Mouse (Mus musculus): Measurements from ENCODE around the gene Mtmr10. TPM values are rescaled to one million over a fixed set of nuclear protein-coding genes. Genes with fewer than 3 reads are reported as not detected.
A peak's percentile ranks its signal among the peaks of the same experiment; 100 is the strongest.

Mtmr10 gene
- polyA plus RNA-seq, 1 experiment from 2014 or later = 13.2 TPM

DNA sequence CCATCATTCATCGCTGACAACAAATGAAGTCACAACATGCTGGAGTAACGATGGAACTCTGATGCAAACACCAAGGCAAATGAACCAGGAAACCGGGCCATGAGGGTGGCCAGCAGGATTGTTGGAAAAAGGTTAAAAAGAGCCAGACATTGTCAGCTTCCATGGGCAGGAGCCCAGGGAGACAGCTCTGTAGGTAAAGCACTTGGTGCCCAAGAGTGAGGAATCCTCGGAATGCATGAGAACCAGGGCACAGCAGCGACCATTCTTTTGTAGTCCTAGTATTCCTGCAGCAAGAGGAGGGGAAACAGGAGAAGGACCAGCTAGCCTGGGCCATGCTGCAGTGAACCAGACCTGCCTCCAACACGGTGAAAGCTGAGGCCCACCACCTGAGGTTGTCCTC, 71.2 kb downstream of the Mtmr10 start:
- no peak overlapping the region for H3K4me3 ChIP-seq (ENCODE audit: low read depth, low read length)
- no peak overlapping the region for H3K4me2 ChIP-seq (ENCODE audit: low read depth, low read length)
- no peak for DNase-seq (ENCODE audit: low spot score)
- 90% methylated on average over 6 of the region's 6 CpGs for WGBS
- H3K27me3 ChIP-seq (ENCODE audit: control insufficient read depth, insufficient read depth, low read length) = no peaks in the 10 kb centered on the region
- ATAC-seq (replicated peaks; ENCODE audit: insufficient number of reproducible peaks, low FRiP score, low TSS enrichment, low read depth) = no peak
- no peaks in the 10 kb centered on the region for H3K9me3 ChIP-seq (replicated peaks; ENCODE audit: control insufficient read depth, low read length)
- no peak overlapping the region for H3K9ac ChIP-seq (replicated peaks; ENCODE audit: low read length)
- H3K27ac ChIP-seq (replicated peaks; ENCODE audit: low read depth, low read length) = no peak overlapping the region
- no peaks in the 10 kb centered on the region; the same call in 1 of the 2 replicates for H3K4me1 ChIP-seq (ENCODE audit: control insufficient read depth, insufficient read depth, low read length)
- H3K36me3 ChIP-seq (replicated peaks; ENCODE audit: control insufficient read depth, insufficient read depth, low read depth, low read length) = no peaks in the 10 kb centered on the region; the same call in 1 of the 2 replicates

DNA sequence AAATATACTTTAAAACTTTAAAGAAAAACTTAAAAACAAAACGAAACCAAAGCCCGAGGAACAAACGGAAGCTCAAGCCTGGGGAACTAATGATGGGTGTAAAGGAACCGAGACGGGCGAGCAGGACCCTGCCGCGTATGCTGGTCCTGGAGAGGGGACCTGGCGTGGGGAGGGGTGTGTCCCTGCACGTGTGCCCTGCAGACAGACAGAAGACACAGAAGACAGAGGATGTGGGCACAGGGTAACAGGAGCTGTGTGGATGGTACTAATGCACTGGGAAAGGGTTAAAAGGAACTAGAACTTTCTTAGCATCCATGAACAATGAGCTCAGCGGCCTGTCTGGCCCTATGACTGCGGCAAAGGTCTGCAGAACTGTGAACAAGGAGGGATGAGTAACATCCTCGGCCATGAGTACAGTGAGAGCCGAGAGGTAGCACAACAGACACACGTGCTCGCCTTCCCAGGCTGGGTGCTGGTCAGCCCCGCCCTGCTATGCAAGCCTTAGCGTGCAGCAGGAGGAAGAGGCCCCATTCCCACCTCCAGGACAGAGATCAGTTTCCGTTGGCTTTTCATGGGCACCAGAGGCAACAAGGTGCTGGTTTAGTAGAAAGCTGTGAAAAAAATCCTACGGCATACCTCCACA, 72.6 kb downstream of the Mtmr10 start:
- WGBS = 72% methylated on average over 20 of the region's 20 CpGs
- no peaks in the 10 kb centered on the region; the same call in 1 of the 2 replicates for H3K4me1 ChIP-seq (ENCODE audit: control insufficient read depth, insufficient read depth, low read length)
- H3K27ac ChIP-seq (replicated peaks; ENCODE audit: low read depth, low read length) = no peak overlapping the region
- H3K36me3 ChIP-seq (replicated peaks; ENCODE audit: control insufficient read depth, insufficient read depth, low read depth, low read length) = no peaks in the 10 kb centered on the region; the same call in none of the 2 replicates
- H3K4me2 ChIP-seq (ENCODE audit: low read depth, low read length) = no peak overlapping the region
- no peak overlapping the region for H3K4me3 ChIP-seq (ENCODE audit: low read depth, low read length)
- no peaks in the 10 kb centered on the region for H3K27me3 ChIP-seq (ENCODE audit: control insufficient read depth, insufficient read depth, low read length)
- DNase-seq (ENCODE audit: low spot score) = no peak
- no peak overlapping the region for H3K9ac ChIP-seq (replicated peaks; ENCODE audit: low read length)
- ATAC-seq (replicated peaks; ENCODE audit: insufficient number of reproducible peaks, low FRiP score, low TSS enrichment, low read depth) = no peak
- H3K9me3 ChIP-seq (replicated peaks; ENCODE audit: control insufficient read depth, low read length) = no peaks in the 10 kb centered on the region

DNA sequence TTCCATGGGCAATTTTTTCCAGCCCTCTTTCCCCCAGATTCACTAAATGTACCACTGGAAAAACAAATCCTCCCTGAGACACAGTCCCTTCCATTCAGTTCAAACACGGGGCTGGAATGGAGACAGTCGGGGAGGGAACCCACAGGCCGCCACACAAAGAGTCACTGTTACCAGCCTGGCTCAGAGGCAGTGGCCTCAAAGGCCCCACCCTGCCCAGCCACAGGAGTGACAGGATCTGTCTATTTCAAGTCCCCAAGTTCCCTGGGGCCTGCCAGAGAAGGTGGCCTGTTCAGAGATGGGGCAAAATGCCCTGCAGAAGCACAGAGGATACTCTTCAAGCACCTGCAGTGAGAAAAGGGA, 73.1 kb downstream of the Mtmr10 start:
- Histone ChIP-seq H3K27me3 (ENCODE audit: control insufficient read depth, insufficient read depth, low read length) (no peaks in the 10 kb centered on the region), H3K27ac (replicated peaks; ENCODE audit: low read depth, low read length) (no peak overlapping the region), H3K4me3 (ENCODE audit: low read depth, low read length) (no peak overlapping the region), H3K36me3 (replicated peaks; ENCODE audit: control insufficient read depth, insufficient read depth, low read depth, low read length) (no peaks in the 10 kb centered on the region; the same call in none of the 2 replicates), H3K9me3 (replicated peaks; ENCODE audit: control insufficient read depth, low read length) (no peaks in the 10 kb centered on the region), H3K9ac (replicated peaks; ENCODE audit: low read length) (no peak overlapping the region), H3K4me2 (ENCODE audit: low read depth, low read length) (no peak overlapping the region), H3K4me1 (ENCODE audit: control insufficient read depth, insufficient read depth, low read length) (no peaks in the 10 kb centered on the region; the same call in 1 of the 2 replicates)
- WGBS = 40% methylated on average over 3 of the region's 3 CpGs
- DNase-seq (ENCODE audit: low spot score) (no peak), ATAC-seq (replicated peaks; ENCODE audit: insufficient number of reproducible peaks, low FRiP score, low TSS enrichment, low read depth) (no peak)

DNA sequence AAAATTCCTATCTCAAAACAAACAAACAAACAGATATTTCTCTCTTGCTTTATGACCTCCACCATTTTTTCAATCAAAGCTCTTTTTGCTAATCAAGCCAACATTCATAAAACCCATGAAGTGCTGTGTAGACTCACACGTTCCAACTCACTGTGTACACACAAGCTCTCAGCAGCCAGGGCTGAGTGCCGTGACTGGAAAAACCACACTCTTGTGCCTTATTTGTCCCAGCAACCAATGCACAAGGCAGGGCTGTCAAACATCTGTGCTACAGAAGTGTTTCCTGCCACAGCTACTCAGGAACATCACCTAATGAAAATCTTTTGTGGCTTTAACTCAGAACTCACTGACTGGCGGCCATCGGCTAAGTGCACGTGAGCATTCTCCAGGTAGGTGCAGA, 78.4 kb downstream of the Mtmr10 start:
- Histone ChIP-seq H3K36me3 (replicated peaks; ENCODE audit: control insufficient read depth, insufficient read depth, low read depth, low read length) (no peaks in the 10 kb centered on the region; the same call in 1 of the 2 replicates), H3K4me1 (ENCODE audit: control insufficient read depth, insufficient read depth, low read length) (no peaks in the 10 kb centered on the region), H3K9ac (replicated peaks; ENCODE audit: low read length) (no peak overlapping the region), H3K27ac (replicated peaks; ENCODE audit: low read depth, low read length) (no peak overlapping the region), H3K9me3 (replicated peaks; ENCODE audit: control insufficient read depth, low read length) (no peaks in the 10 kb centered on the region), H3K4me2 (ENCODE audit: low read depth, low read length) (no peak overlapping the region), H3K4me3 (ENCODE audit: low read depth, low read length) (no peak overlapping the region), H3K27me3 (ENCODE audit: control insufficient read depth, insufficient read depth, low read length) (no peaks in the 10 kb centered on the region)
- no peak for ATAC-seq (replicated peaks; ENCODE audit: insufficient number of reproducible peaks, low FRiP score, low TSS enrichment, low read depth)
- 92% methylated on average over 5 of the region's 5 CpGs for WGBS
- no peak for DNase-seq (ENCODE audit: low spot score)

DNA sequence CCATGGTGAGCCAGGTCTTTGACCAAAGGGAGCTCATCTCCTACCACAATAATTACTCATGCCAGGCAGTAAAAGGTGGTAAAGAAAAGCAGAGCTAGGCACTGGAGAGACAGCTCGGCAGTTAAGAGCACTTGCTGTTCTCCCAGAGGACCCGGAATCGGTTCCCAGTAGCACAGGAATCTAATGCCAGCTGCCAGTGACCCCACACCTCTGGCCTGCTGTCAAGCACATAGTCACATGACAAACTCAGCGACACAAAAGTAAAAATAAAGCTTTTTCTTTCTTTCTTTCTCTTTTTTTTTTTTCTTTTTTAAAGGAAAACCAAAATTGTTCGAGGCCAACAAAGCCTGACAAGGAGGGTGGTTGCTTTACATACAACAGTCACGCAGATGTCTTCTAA, 82.4 kb downstream of the Mtmr10 start:
- DNase-seq (ENCODE audit: low spot score) (no peak), ATAC-seq (replicated peaks; ENCODE audit: insufficient number of reproducible peaks, low FRiP score, low TSS enrichment, low read depth) (no peak)
- no peaks in the 10 kb centered on the region for H3K36me3 ChIP-seq (replicated peaks; ENCODE audit: control insufficient read depth, insufficient read depth, low read depth, low read length)
- no peak overlapping the region for H3K27ac ChIP-seq (replicated peaks; ENCODE audit: low read depth, low read length)
- H3K4me1 ChIP-seq (ENCODE audit: control insufficient read depth, insufficient read depth, low read length) = no peaks in the 10 kb centered on the region
- no peak overlapping the region for H3K4me3 ChIP-seq (ENCODE audit: low read depth, low read length)
- no peak overlapping the region for H3K9ac ChIP-seq (replicated peaks; ENCODE audit: low read length)
- H3K4me2 ChIP-seq (ENCODE audit: low read depth, low read length) = no peak overlapping the region
- 88% methylated on average over 6 of the region's 6 CpGs for WGBS
- H3K27me3 ChIP-seq (ENCODE audit: control insufficient read depth, insufficient read depth, low read length) = no peaks in the 10 kb centered on the region
- H3K9me3 ChIP-seq (replicated peaks; ENCODE audit: control insufficient read depth, low read length) = no peaks in the 10 kb centered on the region

DNA sequence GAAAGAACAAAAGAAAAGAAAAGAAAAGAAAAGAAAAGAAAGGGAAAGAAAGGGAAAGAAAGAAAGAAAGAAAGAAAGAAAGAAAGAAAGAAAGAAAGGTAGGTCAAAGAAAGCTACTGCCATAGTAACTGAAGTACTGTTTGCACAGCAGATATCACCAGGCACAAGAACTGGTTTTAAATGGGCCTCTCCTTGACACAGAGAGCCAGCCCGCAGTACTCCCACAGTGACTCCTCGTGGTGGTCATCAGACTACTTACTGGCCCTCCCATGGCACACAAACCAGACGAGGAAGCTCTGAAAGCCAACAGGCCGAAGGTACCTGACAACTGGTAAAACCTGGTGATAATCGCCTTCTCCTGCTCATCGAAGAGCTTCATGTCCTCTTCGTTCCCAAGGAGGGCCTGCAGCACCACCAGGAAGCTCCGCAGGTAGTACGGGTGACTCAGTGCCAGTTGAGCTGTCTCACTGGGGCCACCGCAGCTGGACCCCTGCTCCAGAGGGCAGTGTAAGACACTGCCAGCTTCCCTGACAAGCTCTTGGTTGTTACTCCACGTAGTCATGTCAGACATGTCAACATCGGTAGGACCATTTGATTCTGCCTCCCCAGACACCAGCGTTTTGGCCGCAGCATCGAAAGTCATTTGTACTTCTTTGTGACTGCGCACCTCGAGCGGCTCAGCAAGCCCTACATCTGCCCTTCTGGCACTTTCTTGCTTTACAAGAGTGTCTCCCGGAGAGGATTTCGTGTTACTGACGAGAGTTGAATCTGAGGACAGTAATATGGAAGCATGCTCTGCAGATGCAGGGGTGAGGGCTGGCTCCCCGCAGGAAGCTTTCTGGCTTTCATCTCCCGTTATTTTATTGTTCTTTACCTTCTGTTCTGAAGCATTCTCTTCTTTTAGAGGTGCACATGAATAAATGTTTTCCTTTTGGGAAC, 84.8 kb downstream of the Mtmr10 start:
- 92% methylated on average over 23 of the region's 23 CpGs for WGBS
- H3K27me3 ChIP-seq (ENCODE audit: control insufficient read depth, insufficient read depth, low read length) = no peaks in the 10 kb centered on the region
- H3K9ac ChIP-seq (replicated peaks; ENCODE audit: low read length) = no peak overlapping the region
- no peak overlapping the region for H3K27ac ChIP-seq (replicated peaks; ENCODE audit: low read depth, low read length)
- no peak overlapping the region for H3K4me2 ChIP-seq (ENCODE audit: low read depth, low read length)
- H3K4me1 ChIP-seq (ENCODE audit: control insufficient read depth, insufficient read depth, low read length) = no peaks in the 10 kb centered on the region
- ATAC-seq (replicated peaks; ENCODE audit: insufficient number of reproducible peaks, low FRiP score, low TSS enrichment, low read depth) (no peak), DNase-seq (ENCODE audit: low spot score) (no peak)
- no peak overlapping the region for H3K4me3 ChIP-seq (ENCODE audit: low read depth, low read length)
- H3K9me3 ChIP-seq (replicated peaks; ENCODE audit: control insufficient read depth, low read length) = no peaks in the 10 kb centered on the region
- H3K36me3 ChIP-seq (replicated peaks; ENCODE audit: control insufficient read depth, insufficient read depth, low read depth, low read length) = no peaks in the 10 kb centered on the region; the same call in 1 of the 2 replicates

DNA sequence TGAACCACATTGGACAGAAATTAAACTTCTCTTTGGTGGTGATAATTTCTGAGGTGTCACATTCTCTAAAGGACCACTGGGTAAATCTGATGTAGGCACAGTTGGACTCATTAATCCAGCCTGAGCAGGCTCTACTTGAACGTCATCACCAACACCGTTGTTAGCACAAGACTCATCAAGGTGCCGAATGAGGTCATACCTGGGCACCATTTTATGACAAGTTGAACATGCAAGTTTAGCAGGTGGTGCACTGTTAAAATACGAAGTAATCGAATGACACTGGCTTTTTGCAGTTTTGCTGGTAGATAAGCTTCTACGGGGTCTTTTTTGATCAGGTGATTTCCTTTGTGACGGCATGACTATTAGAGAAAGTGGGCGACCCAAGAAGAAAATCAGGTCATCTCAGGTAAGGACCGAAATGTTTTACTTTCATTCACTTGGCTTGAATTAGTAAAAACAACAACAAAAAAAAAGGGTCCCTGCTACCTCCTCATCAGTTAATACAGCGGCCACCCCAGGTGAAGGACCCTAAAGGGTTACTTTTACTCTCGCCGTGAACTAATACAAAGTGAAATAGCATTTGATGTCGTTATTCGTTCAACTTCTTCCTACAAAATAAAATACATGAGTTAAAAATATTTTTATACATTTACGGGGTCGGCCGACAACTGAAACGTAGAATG, 85.8 kb downstream of the Mtmr10 start:
- H3K4me2 ChIP-seq (ENCODE audit: low read depth, low read length) = peak overlapping the region; percentile 61
- WGBS = 16% methylated on average over 18 of the region's 18 CpGs
- DNase-seq (ENCODE audit: low spot score) (no peak), ATAC-seq (replicated peaks; ENCODE audit: insufficient number of reproducible peaks, low FRiP score, low TSS enrichment, low read depth) (peak; percentile 47; the same call in 1 of the 2 replicates)
- H3K9ac ChIP-seq (replicated peaks; ENCODE audit: low read length) = peak overlapping the region; percentile 85
- peak overlapping the region; percentile 80 for H3K27ac ChIP-seq (replicated peaks; ENCODE audit: low read depth, low read length)
- H3K4me3 ChIP-seq (ENCODE audit: low read depth, low read length) = peak overlapping the region; percentile 56
- peaks cover 3% of the 10 kb centered on the region for H3K36me3 ChIP-seq (replicated peaks; ENCODE audit: control insufficient read depth, insufficient read depth, low read depth, low read length)
- H3K9me3 ChIP-seq (replicated peaks; ENCODE audit: control insufficient read depth, low read length) = no peaks in the 10 kb centered on the region
- no peaks in the 10 kb centered on the region for H3K27me3 ChIP-seq (ENCODE audit: control insufficient read depth, insufficient read depth, low read length)
- H3K4me1 ChIP-seq (ENCODE audit: control insufficient read depth, insufficient read depth, low read length) = no peaks in the 10 kb centered on the region
